ENCODE assay signal across 23 mouse cellular contexts in genomic region chr19:45597106-45597505, GRCm38 (mm10). TPM values are rescaled to one million over a fixed set of nuclear protein-coding genes. Genes with fewer than 3 reads are reported as not detected.
A peak's percentile ranks its signal among the peaks of the same experiment; 100 is the strongest.
DNase-seq lines count a peak whose midpoint lies in the region; ATAC-seq and TF ChIP-seq lines count a peak whose summit lies in the region.
"Had no signal": no experiment of that assay in that cellular context is flagged by ENCODE, and none has a peak within 500 bp of the region (broad histone marks: within the 10 kb centered on the region; RNA-seq: fewer than 3 reads in every experiment).

No protein-coding gene starts in this region.

- no peak for TF ChIP-seq CTCF in stomach, postnatal 0 days (IDR thresholded peaks at IDR 0.05; ENCODE audit: low read depth)

- peak; percentile 52 for DNase-seq in Muller cell, postnatal 12 days (ENCODE audit: inconsistent ontology term)
- DNase-seq in retina, embryonic 14.5 days (ENCODE audit: low spot score), result peak; percentile 65
- peak; percentile 73 for DNase-seq in retina, postnatal 1 day
- no peak for DNase-seq in cerebellum, adult 11-12 months
- DNase-seq in stomach, postnatal 0 days (ENCODE audit: low spot score), result no peak
- DNase-seq: adrenal gland, adult 2 months; adrenal gland, adult 8-10 months; adrenal gland, postnatal 10 days; adrenal gland, postnatal 14 days; adrenal gland, postnatal 25 days; adrenal gland, postnatal 36 days; B cell, adult 2 months; cerebellum, adult 11 months; cerebellum, adult 18-20 months; cerebellum, adult 2 months; cerebellum, adult 8-10 months; cerebellum, adult 9-10 months had no signal

- H3K4me2 ChIP-seq in stomach, postnatal 0 days (replicated peaks; ENCODE audit: low read depth), result no peak overlapping the region

- no peak overlapping the region for H3K9ac ChIP-seq in stomach, postnatal 0 days (ENCODE audit: low read length)

- no peak for ATAC-seq in stomach, postnatal 0 days (ENCODE audit: low FRiP score, low TSS enrichment)
- no peak for ATAC-seq in cerebellum, adult (ENCODE audit: insufficient number of reproducible peaks, low FRiP score, low TSS enrichment)
- ATAC-seq: activated CD4-positive, CD25-positive, alpha-beta regulatory T cell, adult 4 months; CD4-positive, CD25-positive, alpha-beta regulatory T cell, adult 4 months; Patski had no signal

- no peak overlapping the region for H3K27ac ChIP-seq in stomach, postnatal 0 days (replicated peaks)

- no peak for TF ChIP-seq EP300 in stomach, postnatal 0 days (optimal IDR thresholded peaks at IDR 0.05)

- H3K9me3 ChIP-seq in stomach, postnatal 0 days (ENCODE audit: control insufficient read depth, low read length), result no peaks in the 10 kb centered on the region
- H3K9me3 ChIP-seq: G1E had no signal

- no peaks in the 10 kb centered on the region for H3K27me3 ChIP-seq in stomach, postnatal 0 days (ENCODE audit: control insufficient read depth, insufficient read depth, low read length)
- H3K27me3 ChIP-seq: CH12.LX, Patski had no signal

- no peaks in the 10 kb centered on the region for H3K4me1 ChIP-seq in stomach, postnatal 0 days (replicated peaks; ENCODE audit: control insufficient read depth, insufficient read depth)

- no peaks in the 10 kb centered on the region for H3K36me3 ChIP-seq in stomach, postnatal 0 days (ENCODE audit: control insufficient read depth, insufficient read depth, low read length)

- no peak overlapping the region for H3K4me3 ChIP-seq in stomach, postnatal 0 days (ENCODE audit: low read depth, low read length)

- 82% methylated on average over 4 of the region's 4 CpGs for WGBS in stomach, postnatal 0 days

RNA-seq across cellular contexts. Expression of gene Gm17018, which starts 36.7 kb away (rescaled TPM):
- 28.8 and 30.4 TPM in 2 replicates for polyA plus RNA-seq in stomach, postnatal 0 days (2015; fragmentation: Nextera tagmentation; extraction: Ambion mirVana)

RNA-seq across cellular contexts. Expression of gene Poll, which starts 36.8 kb away (rescaled TPM):
- polyA plus RNA-seq in stomach, postnatal 0 days (2015; fragmentation: Nextera tagmentation; extraction: Ambion mirVana), result 6.0 and 6.1 TPM in 2 replicates

Comparison
In these comparisons a context has a peak if more than half of its experiments do, and no peak if none do; other contexts are left out.
1. DNase-seq: peak in Muller cell, postnatal 12 days (single experiment), retina, embryonic 14.5 days (single experiment) and retina, postnatal 1 day (single experiment); none in cerebellum, adult 11-12 months (single experiment) and stomach, postnatal 0 days (single experiment).